Mouse (Mus musculus): ENCODE results near the gene Rxrb. TPM values are rescaled to one million over a fixed set of nuclear protein-coding genes. Genes with fewer than 3 reads are reported as not detected.

Rxrb gene
- total and polyA plus RNA-seq, 2 experiments from 2014 or later, result 48.7 to 64.8 TPM

- no peak overlapping the region; the same call in 1 of the 2 replicates for H3K27ac ChIP-seq
- ATAC-seq, result no peak
Measured at GRCm38 (mm10) chr17:34029890-34030595, 1.6 kb upstream of the Rxrb start.

GRCm38 (mm10) chr17:34030861-34031326, 718 bp upstream of the Rxrb start:
- TF ChIP-seq CTCF (IDR thresholded peaks at IDR 0.05; ENCODE audit: low read depth), result no peak; the same call in 1 of the 2 replicates
- Histone ChIP-seq H3K4me1 (ENCODE audit: insufficient read depth, low read length) (peaks cover 34% of the 10 kb centered on the region), H3K9ac (replicated peaks; ENCODE audit: low read length) (peak overlapping the region; percentile 89), H3K27me3 (ENCODE audit: insufficient read depth, low read length) (no peaks in the 10 kb centered on the region), H3K36me3 (ENCODE audit: insufficient read depth, low read length) (peaks cover 22% of the 10 kb centered on the region), H3K4me2 (ENCODE audit: low read depth, low read length) (peak overlapping the region; percentile 88), H3K9me3 (ENCODE audit: low read length) (no peaks in the 10 kb centered on the region), H3K4me3 (ENCODE audit: low read length) (peak overlapping the region; percentile 68), H3K27ac (peak overlapping the region; percentile 93)
- DNase-seq (ENCODE audit: low spot score) (no peak), ATAC-seq (0 out of 2 replicates have a peak, but pooled peaks have one; percentile 0)
- WGBS, result 6% methylated on average over 20 of the region's 20 CpGs

More at GRCm38 (mm10) chr17:34029890-34030595, 1.6 kb upstream of the Rxrb start:
- no peaks in the 10 kb centered on the region for H3K27me3 ChIP-seq (ENCODE audit: insufficient read depth, low read length)
- no peak for DNase-seq (ENCODE audit: low spot score)
- H3K9me3 ChIP-seq (ENCODE audit: low read length), result no peaks in the 10 kb centered on the region
- peak overlapping the region; percentile 89 for H3K9ac ChIP-seq (replicated peaks; ENCODE audit: low read length)
- H3K36me3 ChIP-seq (ENCODE audit: insufficient read depth, low read length), result peaks cover 18% of the 10 kb centered on the region
- no peak for TF ChIP-seq CTCF (IDR thresholded peaks at IDR 0.05; ENCODE audit: low read depth)
- H3K4me1 ChIP-seq (ENCODE audit: insufficient read depth, low read length), result peaks cover 34% of the 10 kb centered on the region
- H3K4me3 ChIP-seq (ENCODE audit: low read length), result peak overlapping the region; percentile 68
- 67% methylated on average over 21 of the region's 21 CpGs for WGBS
- peak overlapping the region; percentile 88 for H3K4me2 ChIP-seq (ENCODE audit: low read depth, low read length)

GRCm38 (mm10) chr17:34032174-34032632, 591 bp downstream of the Rxrb start:
- Histone ChIP-seq H3K9ac (replicated peaks; ENCODE audit: low read length) (peak overlapping the region; percentile 89), H3K36me3 (ENCODE audit: insufficient read depth, low read length) (peaks cover 35% of the 10 kb centered on the region), H3K27me3 (ENCODE audit: insufficient read depth, low read length) (no peaks in the 10 kb centered on the region), H3K9me3 (ENCODE audit: low read length) (no peaks in the 10 kb centered on the region), H3K4me1 (ENCODE audit: insufficient read depth, low read length) (peaks cover 27% of the 10 kb centered on the region), H3K4me3 (ENCODE audit: low read length) (peak overlapping the region; percentile 68), H3K27ac (peak overlapping the region; percentile 93), H3K4me2 (ENCODE audit: low read depth, low read length) (peak overlapping the region; percentile 88)
- no peak for TF ChIP-seq CTCF (IDR thresholded peaks at IDR 0.05; ENCODE audit: low read depth)
- DNase-seq (ENCODE audit: low spot score) (peak; percentile 69), ATAC-seq (no peak)
- under 1% methylated on average over 26 of the region's 48 CpGs for WGBS

- H3K9ac ChIP-seq (replicated peaks; ENCODE audit: low read length), result peak overlapping the region; percentile 89
- no peak for TF ChIP-seq CTCF (IDR thresholded peaks at IDR 0.05; ENCODE audit: low read depth)
- DNase-seq (ENCODE audit: low spot score) (no peak), ATAC-seq (no peak)
- H3K9me3 ChIP-seq (ENCODE audit: low read length), result no peaks in the 10 kb centered on the region
- H3K27me3 ChIP-seq (ENCODE audit: insufficient read depth, low read length), result no peaks in the 10 kb centered on the region
- H3K4me1 ChIP-seq (ENCODE audit: insufficient read depth, low read length), result peaks cover 21% of the 10 kb centered on the region
- 57% methylated on average over 9 of the region's 9 CpGs for WGBS
- H3K4me2 ChIP-seq (ENCODE audit: low read depth, low read length), result peak overlapping the region; percentile 88
- peak overlapping the region; percentile 68 for H3K4me3 ChIP-seq (ENCODE audit: low read length)
- H3K36me3 ChIP-seq (ENCODE audit: insufficient read depth, low read length), result peaks cover 41% of the 10 kb centered on the region
- H3K27ac ChIP-seq, result peak overlapping the region; percentile 93; the same call in 1 of the 2 replicates
Measured at GRCm38 (mm10) chr17:34032806-34033205, 1.2 kb downstream of the Rxrb start.

GRCm38 (mm10) chr17:34033441-34033840, 1.8 kb downstream of the Rxrb start:
- no peak for TF ChIP-seq CTCF (IDR thresholded peaks at IDR 0.05; ENCODE audit: low read depth)
- peaks cover 43% of the 10 kb centered on the region for H3K36me3 ChIP-seq (ENCODE audit: insufficient read depth, low read length)
- no peak overlapping the region for H3K4me2 ChIP-seq (ENCODE audit: low read depth, low read length)
- ATAC-seq (no peak), DNase-seq (ENCODE audit: low spot score) (no peak)
- H3K27me3 ChIP-seq (ENCODE audit: insufficient read depth, low read length), result no peaks in the 10 kb centered on the region
- no peak overlapping the region for H3K4me3 ChIP-seq (ENCODE audit: low read length)
- H3K27ac ChIP-seq, result no peak overlapping the region
- no peak overlapping the region for H3K9ac ChIP-seq (replicated peaks; ENCODE audit: low read length)
- H3K4me1 ChIP-seq (ENCODE audit: insufficient read depth, low read length), result peaks cover 18% of the 10 kb centered on the region
- H3K9me3 ChIP-seq (ENCODE audit: low read length), result no peaks in the 10 kb centered on the region
- WGBS, result 93% methylated on average over 9 of the region's 9 CpGs

GRCm38 (mm10) chr17:34034064-34034463, 2.5 kb downstream of the Rxrb start:
- no peak overlapping the region for H3K9ac ChIP-seq (replicated peaks; ENCODE audit: low read length)
- no peaks in the 10 kb centered on the region for H3K27me3 ChIP-seq (ENCODE audit: insufficient read depth, low read length)
- H3K27ac ChIP-seq, result no peak overlapping the region
- H3K4me1 ChIP-seq (ENCODE audit: insufficient read depth, low read length), result peaks cover 21% of the 10 kb centered on the region
- peaks cover 37% of the 10 kb centered on the region for H3K36me3 ChIP-seq (ENCODE audit: insufficient read depth, low read length)
- no peak overlapping the region for H3K4me2 ChIP-seq (ENCODE audit: low read depth, low read length)
- DNase-seq (ENCODE audit: low spot score) (peak; percentile 69), ATAC-seq (no peak)
- H3K4me3 ChIP-seq (ENCODE audit: low read length), result no peak overlapping the region
- TF ChIP-seq CTCF (IDR thresholded peaks at IDR 0.05; ENCODE audit: low read depth), result peak; percentile 74
- no peaks in the 10 kb centered on the region for H3K9me3 ChIP-seq (ENCODE audit: low read length)
- WGBS, result 73% methylated on average over 10 of the region's 10 CpGs

- Histone ChIP-seq H3K27me3 (ENCODE audit: insufficient read depth, low read length) (no peaks in the 10 kb centered on the region), H3K4me2 (ENCODE audit: low read depth, low read length) (no peak overlapping the region), H3K9ac (replicated peaks; ENCODE audit: low read length) (no peak overlapping the region), H3K36me3 (ENCODE audit: insufficient read depth, low read length) (peaks cover 26% of the 10 kb centered on the region), H3K4me3 (ENCODE audit: low read length) (no peak overlapping the region), H3K27ac (no peak overlapping the region), H3K9me3 (ENCODE audit: low read length) (no peaks in the 10 kb centered on the region), H3K4me1 (ENCODE audit: insufficient read depth, low read length) (peaks cover 11% of the 10 kb centered on the region)
- ATAC-seq (no peak), DNase-seq (ENCODE audit: low spot score) (no peak)
- 92% methylated on average over 9 of the region's 9 CpGs for WGBS
- no peak for TF ChIP-seq CTCF (IDR thresholded peaks at IDR 0.05; ENCODE audit: low read depth)
Measured at GRCm38 (mm10) chr17:34035517-34035916, 3.9 kb downstream of the Rxrb start.
